Mouse (Mus musculus): ENCODE data around the gene Grap. TPM values are rescaled to one million over a fixed set of nuclear protein-coding genes. Genes with fewer than 3 reads are reported as not detected.

The Grap gene
- total and polyA plus RNA-seq, 3 experiments, result 4.3 to 10.0 (median 7.2) TPM

GRCm38 (mm10) chr11:61616523-61617292 is 36.4 kb upstream of the Grap start:
- H3K27me3 ChIP-seq (ENCODE audit: insufficient read depth, low read length), result peaks cover 38% of the 10 kb centered on the region
- DNase-seq (ENCODE audit: low spot score) (no peak), ATAC-seq (ENCODE audit: extremely low read depth, insufficient number of reproducible peaks, low FRiP score, poor library complexity, severe bottlenecking) (no peak)
- no peaks in the 10 kb centered on the region for H3K36me3 ChIP-seq (replicated peaks)
- H3K4me3 ChIP-seq (ENCODE audit: low read depth, low read length), result no peak overlapping the region
- TF ChIP-seq CTCF (IDR thresholded peaks at IDR 0.05; ENCODE audit: low read depth, low read length), result no peak
- TF ChIP-seq TAL1 (conservative IDR thresholded peaks at IDR 0.05; ENCODE audit: low read depth, low read length), result no peak
- no peak for TF ChIP-seq GATA2 (IDR thresholded peaks at IDR 0.05; ENCODE audit: borderline replicate concordance, low read depth, low read length)
- TF ChIP-seq GATA1 (IDR thresholded peaks at IDR 0.05; ENCODE audit: borderline replicate concordance, low read length), result no peak
- TF ChIP-seq POLR2AphosphoS5 (IDR thresholded peaks at IDR 0.05; ENCODE audit: insufficient replicate concordance, low read depth, low read length), result no peak
- no peaks in the 10 kb centered on the region for H3K4me1 ChIP-seq (ENCODE audit: insufficient read depth, low read depth, low read length)
- no peaks in the 10 kb centered on the region for H3K9me3 ChIP-seq (replicated peaks)

GRCm38 (mm10) chr11:61617293-61617975 is 35.6 kb upstream of the Grap start:
- H3K27me3 ChIP-seq (ENCODE audit: insufficient read depth, low read length), result peaks cover 33% of the 10 kb centered on the region
- DNase-seq (ENCODE audit: low spot score) (no peak), ATAC-seq (ENCODE audit: extremely low read depth, insufficient number of reproducible peaks, low FRiP score, poor library complexity, severe bottlenecking) (no peak)
- no peaks in the 10 kb centered on the region for H3K9me3 ChIP-seq (replicated peaks)
- H3K4me1 ChIP-seq (ENCODE audit: insufficient read depth, low read depth, low read length), result no peaks in the 10 kb centered on the region
- H3K36me3 ChIP-seq (replicated peaks), result no peaks in the 10 kb centered on the region
- TF ChIP-seq CTCF (IDR thresholded peaks at IDR 0.05; ENCODE audit: low read depth, low read length), result no peak
- no peak for TF ChIP-seq TAL1 (conservative IDR thresholded peaks at IDR 0.05; ENCODE audit: low read depth, low read length)
- TF ChIP-seq POLR2AphosphoS5 (IDR thresholded peaks at IDR 0.05; ENCODE audit: insufficient replicate concordance, low read depth, low read length), result no peak
- no peak for TF ChIP-seq GATA1 (IDR thresholded peaks at IDR 0.05; ENCODE audit: borderline replicate concordance, low read length)
- TF ChIP-seq GATA2 (IDR thresholded peaks at IDR 0.05; ENCODE audit: borderline replicate concordance, low read depth, low read length), result no peak
- H3K4me3 ChIP-seq (ENCODE audit: low read depth, low read length), result no peak overlapping the region

GRCm38 (mm10) chr11:61618131-61618530 is 34.9 kb upstream of the Grap start:
- TF ChIP-seq GATA1 (IDR thresholded peaks at IDR 0.05; ENCODE audit: borderline replicate concordance, low read length), result no peak
- TF ChIP-seq POLR2AphosphoS5 (IDR thresholded peaks at IDR 0.05; ENCODE audit: insufficient replicate concordance, low read depth, low read length), result no peak
- no peak for TF ChIP-seq GATA2 (IDR thresholded peaks at IDR 0.05; ENCODE audit: borderline replicate concordance, low read depth, low read length)
- TF ChIP-seq TAL1 (conservative IDR thresholded peaks at IDR 0.05; ENCODE audit: low read depth, low read length), result no peak
- TF ChIP-seq CTCF (IDR thresholded peaks at IDR 0.05; ENCODE audit: low read depth, low read length), result no peak
- H3K27me3 ChIP-seq (ENCODE audit: insufficient read depth, low read length), result peaks cover 33% of the 10 kb centered on the region

GRCm38 (mm10) chr11:61618571-61618970 is 34.5 kb upstream of the Grap start:
- Histone ChIP-seq H3K4me3 (ENCODE audit: low read depth, low read length) (no peak overlapping the region), H3K9me3 (replicated peaks) (no peaks in the 10 kb centered on the region), H3K27me3 (ENCODE audit: insufficient read depth, low read length) (peaks cover 33% of the 10 kb centered on the region), H3K36me3 (replicated peaks) (no peaks in the 10 kb centered on the region), H3K4me1 (ENCODE audit: insufficient read depth, low read depth, low read length) (no peaks in the 10 kb centered on the region)
- TF ChIP-seq POLR2AphosphoS5 (IDR thresholded peaks at IDR 0.05; ENCODE audit: insufficient replicate concordance, low read depth, low read length), result no peak
- TF ChIP-seq GATA2 (IDR thresholded peaks at IDR 0.05; ENCODE audit: borderline replicate concordance, low read depth, low read length), result no peak
- no peak for TF ChIP-seq TAL1 (conservative IDR thresholded peaks at IDR 0.05; ENCODE audit: low read depth, low read length)
- TF ChIP-seq CTCF (IDR thresholded peaks at IDR 0.05; ENCODE audit: low read depth, low read length), result no peak
- no peak for TF ChIP-seq GATA1 (IDR thresholded peaks at IDR 0.05; ENCODE audit: borderline replicate concordance, low read length)
- no peak for DNase-seq (ENCODE audit: low spot score)
- ATAC-seq (ENCODE audit: extremely low read depth, insufficient number of reproducible peaks, low FRiP score, poor library complexity, severe bottlenecking), result no peak

More at GRCm38 (mm10) chr11:61618131-61618530, 34.9 kb upstream of the Grap start:
- Histone ChIP-seq H3K4me3 (ENCODE audit: low read depth, low read length) (no peak overlapping the region), H3K4me1 (ENCODE audit: insufficient read depth, low read depth, low read length) (no peaks in the 10 kb centered on the region), H3K9me3 (replicated peaks) (no peaks in the 10 kb centered on the region), H3K36me3 (replicated peaks) (no peaks in the 10 kb centered on the region)
- ATAC-seq (ENCODE audit: extremely low read depth, insufficient number of reproducible peaks, low FRiP score, poor library complexity, severe bottlenecking) (no peak), DNase-seq (ENCODE audit: low spot score) (no peak)

GRCm38 (mm10) chr11:61619356-61619755 is 33.7 kb upstream of the Grap start:
- no peaks in the 10 kb centered on the region for H3K4me1 ChIP-seq (ENCODE audit: insufficient read depth, low read depth, low read length)
- H3K27me3 ChIP-seq (ENCODE audit: insufficient read depth, low read length), result peaks cover 33% of the 10 kb centered on the region
- H3K4me3 ChIP-seq (ENCODE audit: low read depth, low read length), result no peak overlapping the region

GRCm38 (mm10) chr11:61619791-61620241 is 33.2 kb upstream of the Grap start:
- Histone ChIP-seq H3K4me3 (ENCODE audit: low read depth, low read length) (no peak overlapping the region), H3K4me1 (ENCODE audit: insufficient read depth, low read depth, low read length) (no peaks in the 10 kb centered on the region), H3K27me3 (ENCODE audit: insufficient read depth, low read length) (peaks cover 33% of the 10 kb centered on the region), H3K36me3 (replicated peaks) (no peaks in the 10 kb centered on the region), H3K9me3 (replicated peaks) (no peaks in the 10 kb centered on the region)
- no peak for ATAC-seq (ENCODE audit: extremely low read depth, insufficient number of reproducible peaks, low FRiP score, poor library complexity, severe bottlenecking)
- DNase-seq (ENCODE audit: low spot score), result peak; percentile 10
- no peak for TF ChIP-seq CTCF (IDR thresholded peaks at IDR 0.05; ENCODE audit: low read depth, low read length)
- TF ChIP-seq GATA2 (IDR thresholded peaks at IDR 0.05; ENCODE audit: borderline replicate concordance, low read depth, low read length), result no peak
- TF ChIP-seq POLR2AphosphoS5 (IDR thresholded peaks at IDR 0.05; ENCODE audit: insufficient replicate concordance, low read depth, low read length), result no peak
- no peak for TF ChIP-seq TAL1 (conservative IDR thresholded peaks at IDR 0.05; ENCODE audit: low read depth, low read length)
- no peak for TF ChIP-seq GATA1 (IDR thresholded peaks at IDR 0.05; ENCODE audit: borderline replicate concordance, low read length)

More at GRCm38 (mm10) chr11:61619356-61619755, 33.7 kb upstream of the Grap start:
- DNase-seq (ENCODE audit: low spot score), result no peak
- ATAC-seq (ENCODE audit: extremely low read depth, insufficient number of reproducible peaks, low FRiP score, poor library complexity, severe bottlenecking), result no peak
- TF ChIP-seq TAL1 (conservative IDR thresholded peaks at IDR 0.05; ENCODE audit: low read depth, low read length) (no peak), GATA2 (IDR thresholded peaks at IDR 0.05; ENCODE audit: borderline replicate concordance, low read depth, low read length) (no peak), POLR2AphosphoS5 (IDR thresholded peaks at IDR 0.05; ENCODE audit: insufficient replicate concordance, low read depth, low read length) (no peak), CTCF (IDR thresholded peaks at IDR 0.05; ENCODE audit: low read depth, low read length) (no peak), GATA1 (IDR thresholded peaks at IDR 0.05; ENCODE audit: borderline replicate concordance, low read length) (no peak)
- Histone ChIP-seq H3K36me3 (replicated peaks) (no peaks in the 10 kb centered on the region), H3K9me3 (replicated peaks) (no peaks in the 10 kb centered on the region)
